Mouse (Mus musculus) forebrain, embryonic 16.5 days (tissue): ENCODE results near the gene 4930486L24Rik. TPM values are rescaled to one million over a fixed set of nuclear protein-coding genes. Genes with fewer than 3 reads are reported as not detected.

Source experiments
- ATAC-seq: fragments of 200-750 bp; cut with Nextera tagmentation; 2 replicates; pipeline ENCODE4 v1.8.0; 2017; ENCODE audit warnings: mild to moderate bottlenecking, moderate library complexity
- H3K27ac ChIP-seq: fragments of 300-500 bp; sonication (generic); 2 replicates; pipeline ENCODE4 v1.5.1; 2014; ENCODE audit warnings: low read length, control low read depth
- H3K27me3 ChIP-seq: fragments of 300-500 bp; sonication (generic); replicated peaks from 2 replicates; pipeline ENCODE4 v1.6.1; 2014; ENCODE audit warnings: low read length; ENCODE audit not compliant: control insufficient read depth, insufficient read depth
- H3K36me3 ChIP-seq: fragments of 300-500 bp; sonication (generic); 2 replicates; pipeline ENCODE4 v1.6.1; 2014; ENCODE audit not compliant: control insufficient read depth, insufficient read depth
- H3K4me1 ChIP-seq: fragments of 300-500 bp; sonication (generic); replicated peaks from 2 replicates; pipeline ENCODE4 v1.6.1; 2014; ENCODE audit warnings: low read length; ENCODE audit not compliant: control insufficient read depth, insufficient read depth
- H3K4me2 ChIP-seq: fragments of 300-500 bp; sonication (generic); 2 replicates; pipeline ENCODE4 v1.6.1; 2014; ENCODE audit warnings: mild to moderate bottlenecking, low read length, control low read depth
- H3K4me3 ChIP-seq: fragments of 300-500 bp; sonication (generic); replicated peaks from 2 replicates; pipeline ENCODE4 v1.5.1; 2014; ENCODE audit warnings: mild to moderate bottlenecking, low read length, control low read depth
- H3K9ac ChIP-seq: fragments of 300-500 bp; sonication (generic); replicated peaks from 2 replicates; pipeline ENCODE4 v1.6.1; 2014; ENCODE audit warnings: low read depth, low read length, control low read depth
- H3K9me3 ChIP-seq: fragments of 300-500 bp; sonication (generic); 2 replicates; pipeline ENCODE4 v1.6.1; 2016; ENCODE audit warnings: low read length; ENCODE audit not compliant: control insufficient read depth
- WGBS: fragments of 180-500 bp; shearing (Covaris S2); extraction: QIAGEN DNeasy Blood & Tissue Kit; methylation state at CpG from one replicate; pipeline ENCODE4 v1.1.7; 2014; 5-methylcytosine and 5-hydroxymethylcytosine counted together
- polyA plus RNA-seq: library from polyadenylated mRNA; unstranded; fragments of >200 nt; fragmentation: Nextera tagmentation; extraction: Ambion mirVana; gene quantifications from 2 replicates; pipeline ENCODE4 v1.2.1, GENCODE M21; 2015

The 4930486L24Rik gene
- polyA plus RNA-seq, 1 experiment from 2014 or later, result not detected

DNA sequence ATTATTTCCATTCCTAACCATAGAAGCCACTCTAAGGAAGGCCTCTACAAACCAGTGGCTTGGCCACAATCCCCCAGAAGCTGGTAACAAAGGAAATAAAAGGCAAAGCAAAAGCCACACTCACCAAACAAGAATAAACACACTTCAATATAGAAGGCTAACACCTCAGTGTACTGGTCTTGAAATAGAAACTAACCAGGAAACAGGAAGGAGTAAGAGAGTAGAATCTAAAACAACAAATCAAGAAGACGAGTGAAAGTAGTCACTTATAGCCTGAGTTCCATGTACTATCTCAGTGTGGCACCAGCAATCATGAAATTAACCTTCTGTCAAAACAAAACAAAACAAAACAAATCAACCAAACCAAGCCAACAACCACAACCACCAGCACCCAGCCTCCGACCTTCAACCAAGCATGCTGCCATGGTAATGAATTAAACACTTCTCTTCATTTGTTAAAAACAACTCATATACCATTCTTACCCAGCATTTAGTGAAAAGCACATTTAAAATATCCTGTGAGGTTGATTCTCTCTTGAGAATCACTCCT is 24.8 kb downstream of the 4930486L24Rik start:
- Histone ChIP-seq H3K4me3 (no peak overlapping the region), H3K9me3 (no peaks in the 10 kb centered on the region), H3K27me3 (no peaks in the 10 kb centered on the region), H3K27ac (no peak overlapping the region), H3K4me2 (no peak overlapping the region), H3K9ac (no peak overlapping the region), H3K36me3 (no peaks in the 10 kb centered on the region), H3K4me1 (no peaks in the 10 kb centered on the region)
- WGBS, result 74% methylated on average over 2 of the region's 2 CpGs
- ATAC-seq, result no peak

DNA sequence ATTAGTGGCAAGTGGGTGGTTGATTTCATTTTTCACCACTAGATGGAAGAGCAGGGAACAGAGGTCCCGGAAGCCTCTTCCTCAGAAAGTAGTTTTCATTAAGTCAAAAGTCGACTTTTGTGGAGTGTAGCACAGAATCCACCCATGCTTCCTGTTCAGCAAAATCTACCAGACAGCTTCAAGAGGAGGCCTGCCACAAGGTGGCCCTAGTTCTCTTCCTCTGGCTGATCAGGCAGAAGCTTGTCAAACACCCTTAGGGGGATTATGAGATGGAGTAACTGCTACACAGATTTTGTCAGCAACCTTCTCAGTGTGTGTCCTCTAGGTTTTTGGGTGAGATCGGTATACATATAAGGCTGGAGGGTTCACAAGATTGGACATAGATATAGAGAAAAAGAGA is 38.2 kb downstream of the 4930486L24Rik start:
- Histone ChIP-seq H3K9ac (no peak overlapping the region), H3K27me3 (no peaks in the 10 kb centered on the region), H3K4me1 (no peaks in the 10 kb centered on the region), H3K4me2 (no peak overlapping the region), H3K36me3 (no peaks in the 10 kb centered on the region), H3K27ac (no peak overlapping the region), H3K4me3 (no peak overlapping the region), H3K9me3 (no peaks in the 10 kb centered on the region)
- WGBS, result 66% methylated on average over 3 of the region's 3 CpGs
- ATAC-seq, result no peak

DNA sequence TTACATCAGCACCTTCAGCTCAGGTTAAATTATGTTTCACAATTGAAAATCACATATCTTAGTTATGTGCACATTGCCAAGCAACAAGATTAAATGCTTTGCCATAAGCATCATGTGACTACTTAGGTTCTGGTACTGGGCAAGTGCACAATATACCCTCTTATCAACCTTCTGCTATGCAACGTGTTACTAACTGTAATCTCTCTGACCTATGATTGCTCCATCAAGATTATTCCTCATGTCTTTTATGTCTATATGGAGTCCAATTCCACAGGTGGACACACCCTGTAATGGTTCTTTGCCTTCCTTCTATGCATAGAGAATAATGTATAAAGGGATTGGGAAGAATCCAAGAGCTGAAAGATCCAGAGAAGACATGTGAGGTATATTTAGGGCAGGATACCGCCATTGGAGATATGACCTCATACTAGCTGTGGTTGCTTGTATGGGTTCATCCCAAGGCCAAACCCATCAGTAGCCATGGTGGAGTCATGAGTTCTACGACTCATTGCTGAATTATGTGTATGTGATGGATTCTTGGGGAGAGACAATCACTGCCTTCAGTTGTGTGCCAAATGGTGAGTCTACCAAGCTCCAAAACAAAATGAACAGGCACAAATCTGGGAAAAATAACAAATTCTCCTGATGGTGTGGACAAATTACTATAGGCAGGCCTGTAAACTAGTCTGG is 43.6 kb downstream of the 4930486L24Rik start:
- WGBS, result 67% methylated on average over 3 of the region's 3 CpGs
- H3K4me3 ChIP-seq, result no peak overlapping the region
- no peak for ATAC-seq
- no peak overlapping the region for H3K4me2 ChIP-seq
- H3K27me3 ChIP-seq, result no peaks in the 10 kb centered on the region
- H3K9ac ChIP-seq, result no peak overlapping the region
- H3K9me3 ChIP-seq, result no peaks in the 10 kb centered on the region
- H3K36me3 ChIP-seq, result no peaks in the 10 kb centered on the region
- H3K27ac ChIP-seq, result no peak overlapping the region
- H3K4me1 ChIP-seq, result no peaks in the 10 kb centered on the region

DNA sequence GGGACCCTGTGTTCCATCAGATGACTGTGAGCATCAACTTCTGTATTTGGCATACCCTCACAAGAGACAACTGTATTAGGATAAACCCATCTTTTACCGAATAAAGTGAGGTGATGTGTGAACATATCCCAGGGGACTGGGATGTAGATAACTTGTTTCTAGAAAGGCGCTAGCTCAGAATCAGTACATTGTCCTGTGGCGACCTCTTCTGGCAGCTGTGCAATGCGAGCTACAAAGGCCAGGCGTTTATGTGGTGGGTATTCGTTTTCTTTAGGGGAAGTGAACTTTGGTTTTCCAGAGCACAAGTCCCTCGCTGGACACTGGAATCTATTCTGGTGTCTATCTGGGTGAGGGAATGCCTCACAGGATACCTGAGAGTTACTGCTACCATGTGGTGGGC is 44.8 kb downstream of the 4930486L24Rik start:
- Histone ChIP-seq H3K36me3 (no peaks in the 10 kb centered on the region), H3K27me3 (no peaks in the 10 kb centered on the region), H3K4me1 (no peaks in the 10 kb centered on the region), H3K4me3 (no peak overlapping the region), H3K4me2 (no peak overlapping the region), H3K9me3 (no peaks in the 10 kb centered on the region), H3K9ac (no peak overlapping the region), H3K27ac (no peak overlapping the region)
- no peak for ATAC-seq
- 15% methylated on average over 7 of the region's 7 CpGs for WGBS

DNA sequence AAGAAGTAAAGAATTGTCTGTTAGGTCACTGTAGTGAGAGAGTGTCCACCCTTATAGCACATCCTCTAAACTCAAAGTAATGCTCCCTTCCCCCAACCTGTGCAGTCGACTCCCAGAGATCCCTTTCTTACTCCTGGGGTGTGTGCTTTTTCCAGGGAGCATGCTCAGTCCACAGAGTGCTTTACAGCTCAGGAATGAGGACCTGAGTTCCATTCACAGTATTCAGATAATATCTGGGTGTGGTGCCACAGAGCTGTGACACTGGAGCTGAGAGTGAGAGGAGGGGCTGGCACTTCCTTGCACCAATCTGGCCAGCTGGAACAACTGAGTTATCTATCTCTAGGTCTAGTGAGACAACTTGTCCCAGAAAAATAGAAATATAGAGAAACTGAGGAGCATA is 50.6 kb downstream of the 4930486L24Rik start:
- ATAC-seq, result no peak
- 64% methylated on average over 1 of the region's 1 CpGs for WGBS

DNA sequence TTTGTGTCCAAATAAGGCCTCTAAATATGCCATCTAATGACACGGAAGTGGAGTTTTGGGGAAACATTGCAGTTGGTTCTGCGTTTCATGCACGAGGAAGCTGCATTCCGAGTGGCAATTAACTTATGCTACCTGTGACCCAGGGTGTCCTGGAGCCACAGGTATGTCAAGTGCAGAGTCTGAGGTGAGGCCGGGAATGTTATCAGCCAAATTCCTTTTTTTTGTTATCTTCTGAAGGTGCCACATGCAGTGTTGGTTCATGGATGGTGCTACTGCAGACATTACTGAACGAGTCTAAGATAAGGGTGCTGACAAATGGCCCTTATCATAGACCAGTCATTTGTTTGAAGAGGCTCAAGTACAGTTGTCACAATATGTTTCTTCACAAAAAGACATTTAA is 51.5 kb downstream of the 4930486L24Rik start:
- 93% methylated on average over 6 of the region's 6 CpGs for WGBS
- no peak for ATAC-seq
- Histone ChIP-seq H3K27me3 (no peaks in the 10 kb centered on the region), H3K36me3 (no peaks in the 10 kb centered on the region), H3K4me3 (no peak overlapping the region), H3K4me2 (no peak overlapping the region), H3K4me1 (no peaks in the 10 kb centered on the region), H3K9ac (no peak overlapping the region), H3K27ac (no peak overlapping the region), H3K9me3 (no peaks in the 10 kb centered on the region)

More for the DNA sequence above, 50.6 kb downstream of the 4930486L24Rik start:
- no peaks in the 10 kb centered on the region for H3K4me1 ChIP-seq
- no peak overlapping the region for H3K4me2 ChIP-seq
- no peak overlapping the region for H3K9ac ChIP-seq
- H3K4me3 ChIP-seq, result no peak overlapping the region
- no peaks in the 10 kb centered on the region for H3K36me3 ChIP-seq
- no peaks in the 10 kb centered on the region for H3K27me3 ChIP-seq
- H3K9me3 ChIP-seq, result no peaks in the 10 kb centered on the region
- H3K27ac ChIP-seq, result no peak overlapping the region

DNA sequence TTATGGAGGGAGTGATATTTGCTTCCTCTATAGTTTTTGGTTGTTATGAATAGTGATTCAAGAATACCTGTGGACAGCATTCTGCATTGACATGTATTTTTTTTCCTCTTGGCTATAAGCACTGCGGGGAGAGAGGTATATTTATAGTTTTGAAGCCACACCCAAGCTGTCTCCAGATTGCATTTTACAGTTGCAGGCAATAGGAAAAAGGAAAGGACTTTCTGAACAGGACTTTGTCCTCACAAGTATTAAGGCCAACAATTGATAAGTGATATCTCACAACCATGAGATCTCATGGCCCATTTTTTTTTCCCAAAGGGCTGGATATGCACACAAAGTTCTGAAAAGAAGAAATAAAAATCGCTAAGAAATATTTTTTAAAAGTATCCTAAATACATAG is 54.6 kb downstream of the 4930486L24Rik start:
- no peaks in the 10 kb centered on the region for H3K4me1 ChIP-seq
- no peak for ATAC-seq
- H3K4me3 ChIP-seq, result no peak overlapping the region
- no peak overlapping the region for H3K27ac ChIP-seq
- no peaks in the 10 kb centered on the region for H3K9me3 ChIP-seq
- no peak overlapping the region for H3K4me2 ChIP-seq
- no peaks in the 10 kb centered on the region for H3K36me3 ChIP-seq
- no peaks in the 10 kb centered on the region for H3K27me3 ChIP-seq
- H3K9ac ChIP-seq, result no peak overlapping the region
- 84% methylated on average over 2 of the region's 2 CpGs for WGBS

DNA sequence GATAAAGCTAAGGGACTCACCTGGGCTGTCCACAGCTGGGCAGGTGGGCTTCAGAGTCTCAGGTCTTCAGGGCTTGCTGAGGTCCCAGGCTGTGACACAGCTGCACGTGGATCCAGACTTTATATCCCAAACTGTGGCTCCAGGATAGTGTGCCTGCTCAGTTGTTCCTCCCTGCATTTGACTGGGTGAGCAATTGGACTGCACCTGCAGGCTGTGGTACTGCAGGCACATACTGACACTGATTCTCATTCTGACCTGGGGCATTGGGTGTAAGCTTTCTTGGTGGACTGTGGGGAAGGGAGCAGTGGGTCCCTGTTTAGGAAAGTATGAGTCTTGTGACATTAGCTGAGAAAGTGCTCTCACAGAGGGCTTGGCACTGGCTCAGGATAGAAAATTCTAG is 61.5 kb downstream of the 4930486L24Rik start, which contains the start of gene Ctsll3:
TSS of gene Ctsll3 (minus strand) at position 101 of the 400 bp plus-strand sequence.
- Histone ChIP-seq H3K4me2 (no peak within 1 kb of the TSS), H3K9ac (no peak within 1 kb of the TSS), H3K4me3 (no peak within 1 kb of the TSS), H3K4me1 (no peaks in the 10 kb centered on the region), H3K36me3 (no peaks in the 10 kb centered on the region), H3K27me3 (no peaks in the 10 kb centered on the region), H3K9me3 (no peaks in the 10 kb centered on the region), H3K27ac (no peak within 1 kb of the TSS)
- ATAC-seq, result no peak
- WGBS, result 63% methylated on average over 1 of the region's 1 CpGs
